Mouse (Mus musculus) C2C12 (cell line): ENCODE data around the gene Slc35f4. TPM values are rescaled to one million over a fixed set of nuclear protein-coding genes. Genes with fewer than 3 reads are reported as not detected.

Experiments
- H3K27me3 ChIP-seq: one replicate; pipeline ENCODE4 v1.6.1; 2011; ENCODE audit not compliant: control insufficient read depth, insufficient read depth, insufficient read length
- H3K36me3 ChIP-seq: one replicate; pipeline ENCODE4 v1.6.1; 2011; ENCODE audit not compliant: control insufficient read depth, insufficient read depth
- H3K4me3 ChIP-seq: one replicate; pipeline ENCODE4 v1.5.1; 2011; ENCODE audit warnings: mild to moderate bottlenecking, control low read depth; ENCODE audit not compliant: poor library complexity, insufficient read depth, severe bottlenecking
- H3K79me2 ChIP-seq: one replicate; pipeline ENCODE4 v1.6.1; 2011; ENCODE audit not compliant: control insufficient read depth, insufficient read depth
- H3K79me3 ChIP-seq: one replicate; pipeline ENCODE4 v1.6.1; 2011; ENCODE audit warnings: low read depth, control low read depth
- H3ac ChIP-seq: one replicate; pipeline ENCODE3; 2011; ENCODE audit warnings: low read depth; ENCODE audit not compliant: control insufficient read depth, insufficient read length
- CEBPB ChIP-seq: IDR thresholded peaks from one replicate; pipeline ENCODE4 v1.6.1; 2011; ENCODE audit warnings: low read depth, mild to moderate bottlenecking, control low read depth, moderate library complexity
- CTCF ChIP-seq: IDR thresholded peaks from one replicate; pipeline ENCODE4 v1.5.1; 2011; ENCODE audit not compliant: control insufficient read depth, insufficient read depth, insufficient read length
- FOSL1 ChIP-seq: IDR thresholded peaks from one replicate; pipeline ENCODE4 v1.8.0; 2011; ENCODE audit warnings: mild to moderate bottlenecking, low read length; ENCODE audit not compliant: poor library complexity, insufficient read depth, severe bottlenecking
- MAX ChIP-seq: IDR thresholded peaks from one replicate; pipeline ENCODE4 v1.6.1; 2011; ENCODE audit warnings: mild to moderate bottlenecking, control low read depth
- MYOD1 ChIP-seq: IDR thresholded peaks from one replicate; pipeline ENCODE4 v1.6.1; 2011; ENCODE audit warnings: low read depth; ENCODE audit not compliant: control insufficient read depth, insufficient read length
- MYOG ChIP-seq: IDR thresholded peaks from one replicate; pipeline ENCODE4 v1.6.1; 2011; ENCODE audit not compliant: control insufficient read depth, insufficient read length; ENCODE audit errors: extremely low read depth
- USF1 ChIP-seq: IDR thresholded peaks from one replicate; pipeline ENCODE4 v1.6.1; 2011; ENCODE audit warnings: low read depth, mild to moderate bottlenecking, control low read depth, moderate library complexity
- polyA plus RNA-seq: library from polyadenylated mRNA; unstranded; fragments of >200 nt; fragmentation: generic; extraction: Trizol; gene quantifications from one replicate; pipeline ENCODE4 v1.2.1, GENCODE M21; 2012; ENCODE audit warnings: missing spikeins

The Slc35f4 gene
- polyA plus RNA-seq, 1 experiment, result not detected

GRCm38 (mm10) chr14:49348897-49349250 is 177.0 kb downstream of the Slc35f4 start:
- Histone ChIP-seq H3K4me3 (no peak overlapping the region), H3K79me2 (no peaks in the 10 kb centered on the region), H3K27me3 (no peaks in the 10 kb centered on the region), H3ac (no peak overlapping the region), H3K79me3 (no peaks in the 10 kb centered on the region), H3K36me3 (no peaks in the 10 kb centered on the region)
- TF ChIP-seq CTCF (no peak), USF1 (no peak), FOSL1 (no peak), CEBPB (no peak), MYOD1 (no peak), MYOG (no peak), MAX (no peak)

- Histone ChIP-seq H3K27me3 (no peaks in the 10 kb centered on the region), H3ac (no peak overlapping the region), H3K36me3 (no peaks in the 10 kb centered on the region), H3K79me3 (no peaks in the 10 kb centered on the region), H3K4me3 (no peak overlapping the region), H3K79me2 (no peaks in the 10 kb centered on the region)
- TF ChIP-seq MAX (no peak), MYOG (no peak), FOSL1 (no peak), CTCF (no peak), CEBPB (no peak), USF1 (no peak), MYOD1 (no peak)
Observed at GRCm38 (mm10) chr14:49348164-49348896, 177.5 kb downstream of the Slc35f4 start.

GRCm38 (mm10) chr14:49345835-49346234 is 180.0 kb downstream of the Slc35f4 start:
- Histone ChIP-seq H3K27me3 (no peaks in the 10 kb centered on the region), H3K4me3 (no peak overlapping the region), H3K79me2 (no peaks in the 10 kb centered on the region), H3K36me3 (no peaks in the 10 kb centered on the region), H3ac (no peak overlapping the region), H3K79me3 (no peaks in the 10 kb centered on the region)
- TF ChIP-seq MAX (no peak), MYOG (no peak), CTCF (no peak), MYOD1 (no peak), CEBPB (no peak), USF1 (no peak), FOSL1 (no peak)

- no peaks in the 10 kb centered on the region for H3K27me3 ChIP-seq
- no peaks in the 10 kb centered on the region for H3K79me3 ChIP-seq
- no peak overlapping the region for H3ac ChIP-seq
- H3K4me3 ChIP-seq, result no peak overlapping the region
- H3K79me2 ChIP-seq, result no peaks in the 10 kb centered on the region
- H3K36me3 ChIP-seq, result no peaks in the 10 kb centered on the region
- no peak for TF ChIP-seq CTCF
Observed at GRCm38 (mm10) chr14:49337011-49337410, 188.8 kb downstream of the Slc35f4 start.

- TF ChIP-seq CTCF, result no peak
- H3K79me2 ChIP-seq, result no peaks in the 10 kb centered on the region
- no peak overlapping the region for H3ac ChIP-seq
- no peak overlapping the region for H3K4me3 ChIP-seq
- no peaks in the 10 kb centered on the region for H3K36me3 ChIP-seq
- no peaks in the 10 kb centered on the region for H3K79me3 ChIP-seq
- no peaks in the 10 kb centered on the region for H3K27me3 ChIP-seq
Observed at GRCm38 (mm10) chr14:49333841-49334240, 192.0 kb downstream of the Slc35f4 start.

- no peaks in the 10 kb centered on the region for H3K27me3 ChIP-seq
- no peak overlapping the region for H3K4me3 ChIP-seq
- no peaks in the 10 kb centered on the region for H3K79me3 ChIP-seq
- no peaks in the 10 kb centered on the region for H3K36me3 ChIP-seq
- H3K79me2 ChIP-seq, result no peaks in the 10 kb centered on the region
- H3ac ChIP-seq, result no peak overlapping the region
- TF ChIP-seq FOSL1 (no peak), MYOG (no peak), CTCF (no peak), MAX (no peak), USF1 (no peak), MYOD1 (no peak), CEBPB (no peak)
Observed at GRCm38 (mm10) chr14:49316493-49316894, 209.4 kb downstream of the Slc35f4 start.
